Mouse (Mus musculus): ENCODE measurements around the gene Cpa5. TPM values are rescaled to one million over a fixed set of nuclear protein-coding genes. Genes with fewer than 3 reads are reported as not detected.

Cpa5 gene
- polyA plus RNA-seq, 1 experiment, result not detected

DNA sequence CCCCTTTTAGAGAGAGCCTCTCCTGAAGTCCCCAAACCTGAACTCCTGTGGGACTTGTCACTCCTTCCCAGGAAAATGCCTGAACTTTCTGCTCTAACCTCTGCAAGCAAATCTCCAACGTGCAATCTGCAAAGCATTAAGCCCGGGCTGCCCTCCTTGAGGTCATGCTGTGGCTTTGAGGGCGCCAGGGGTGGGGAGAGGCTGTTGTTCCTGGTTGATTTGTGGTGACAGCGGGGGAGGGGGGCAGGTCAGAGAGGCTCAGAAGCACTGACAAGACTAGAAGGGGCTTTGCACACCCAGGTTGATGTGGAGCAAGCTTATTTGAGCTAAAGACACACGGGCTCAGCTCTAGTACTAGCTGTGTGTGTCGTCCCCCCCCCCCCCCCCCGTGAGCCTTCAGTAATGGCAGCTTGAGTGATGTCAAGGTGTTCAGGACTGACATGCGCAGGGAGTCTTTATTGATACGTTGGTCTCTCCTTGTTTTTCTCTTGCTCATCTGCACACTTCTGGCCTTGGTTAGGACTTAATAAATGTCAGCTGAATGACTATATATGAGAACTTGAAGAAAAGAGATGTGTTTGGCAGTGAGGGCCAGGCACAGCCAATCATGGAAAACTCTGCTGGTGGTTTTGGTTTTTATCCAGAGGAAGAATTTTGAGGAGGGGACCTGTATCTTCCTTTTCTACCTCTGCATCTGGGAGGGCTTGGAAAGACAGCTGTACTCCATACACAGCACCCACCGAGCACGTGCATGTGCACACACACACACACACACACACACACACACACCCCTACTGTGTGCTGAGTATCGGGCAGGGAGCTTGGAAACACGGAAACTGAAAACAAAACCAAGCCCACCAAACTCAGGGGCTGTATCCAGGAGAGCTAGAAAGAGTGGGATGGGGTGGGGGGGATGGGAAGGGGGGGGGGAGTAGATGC is 6.5 kb downstream of the Cpa5 start:
- H3K4me3 ChIP-seq (replicated peaks; ENCODE audit: extremely low read depth, low read depth, low read length), result no peak overlapping the region
- no peak for TF ChIP-seq CTCF (IDR thresholded peaks at IDR 0.05; ENCODE audit: insufficient read depth, low read length)
- no peaks in the 10 kb centered on the region for H3K4me1 ChIP-seq (ENCODE audit: control insufficient read depth, insufficient read depth, low read length)
- no peak for DNase-seq
- 31% methylated on average over 13 of the region's 13 CpGs for WGBS

DNA sequence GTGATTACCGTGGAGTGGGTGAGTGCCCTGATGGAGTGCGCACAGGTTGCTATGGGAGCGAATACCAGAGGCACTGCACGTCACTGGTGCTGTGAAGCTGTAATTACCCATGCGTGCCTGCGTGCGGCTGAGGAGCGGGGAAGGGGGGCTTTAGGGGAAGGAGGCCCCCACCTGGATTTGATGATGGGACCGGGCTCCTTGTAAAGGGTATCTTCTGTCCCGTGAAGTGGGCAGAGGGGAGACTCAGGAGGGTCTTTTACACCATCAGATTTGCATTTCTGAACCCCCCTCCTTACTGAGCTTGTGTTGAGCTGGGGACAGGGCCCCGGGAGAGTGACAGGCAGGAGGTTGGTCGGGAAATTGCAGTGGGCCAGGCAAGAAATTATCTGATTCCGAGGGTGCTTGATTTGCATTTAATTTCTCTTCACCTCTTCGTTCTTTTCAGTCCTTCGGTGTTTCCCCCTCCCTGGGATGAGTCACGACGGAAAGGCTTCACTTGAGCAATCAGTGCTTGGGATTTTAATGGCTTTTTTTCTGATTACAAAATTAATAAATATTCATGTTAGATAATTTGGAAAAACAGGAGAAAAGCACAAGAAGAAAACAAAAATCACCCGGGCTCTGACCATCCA is 7.3 kb downstream of the Cpa5 start:
- no peak for TF ChIP-seq POLR2A (IDR thresholded peaks at IDR 0.05; ENCODE audit: borderline replicate concordance, extremely low read depth, low read depth, low read length)
- no peak for TF ChIP-seq CTCF (IDR thresholded peaks at IDR 0.05; ENCODE audit: insufficient read depth, low read length)
- Histone ChIP-seq H3K4me3 (replicated peaks; ENCODE audit: extremely low read depth, low read depth, low read length) (no peak overlapping the region), H3K4me1 (ENCODE audit: control insufficient read depth, insufficient read depth, low read length) (no peaks in the 10 kb centered on the region)
- WGBS, result 51% methylated on average over 18 of the region's 18 CpGs
- no peak for DNase-seq

DNA sequence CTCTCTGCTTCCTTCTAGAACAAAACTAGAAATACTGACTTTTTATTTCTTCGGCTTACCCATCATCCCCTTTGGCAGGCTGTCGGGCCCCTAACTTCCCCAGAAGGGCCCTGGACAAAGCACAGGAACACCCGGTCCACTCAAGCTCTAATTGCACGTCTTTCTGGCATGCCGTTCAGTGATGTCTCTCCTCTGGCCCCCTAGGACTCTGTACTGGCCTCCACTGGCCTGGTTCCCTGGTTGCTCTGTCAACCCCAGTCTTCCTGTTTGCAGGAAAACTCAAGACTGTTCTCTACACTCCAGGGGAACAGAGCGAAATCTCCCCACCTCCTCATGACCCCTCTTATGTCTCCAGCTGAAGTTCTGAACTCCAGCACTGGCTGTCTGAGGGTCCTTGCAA is 7.9 kb downstream of the Cpa5 start:
- TF ChIP-seq CTCF (IDR thresholded peaks at IDR 0.05; ENCODE audit: insufficient read depth, low read length) (no peak), POLR2A (IDR thresholded peaks at IDR 0.05; ENCODE audit: borderline replicate concordance, extremely low read depth, low read depth, low read length) (no peak)
- Histone ChIP-seq H3K4me1 (ENCODE audit: control insufficient read depth, insufficient read depth, low read length) (no peaks in the 10 kb centered on the region), H3K4me3 (replicated peaks; ENCODE audit: extremely low read depth, low read depth, low read length) (no peak overlapping the region)
- DNase-seq, result no peak
- WGBS, result 66% methylated on average over 6 of the region's 6 CpGs

DNA sequence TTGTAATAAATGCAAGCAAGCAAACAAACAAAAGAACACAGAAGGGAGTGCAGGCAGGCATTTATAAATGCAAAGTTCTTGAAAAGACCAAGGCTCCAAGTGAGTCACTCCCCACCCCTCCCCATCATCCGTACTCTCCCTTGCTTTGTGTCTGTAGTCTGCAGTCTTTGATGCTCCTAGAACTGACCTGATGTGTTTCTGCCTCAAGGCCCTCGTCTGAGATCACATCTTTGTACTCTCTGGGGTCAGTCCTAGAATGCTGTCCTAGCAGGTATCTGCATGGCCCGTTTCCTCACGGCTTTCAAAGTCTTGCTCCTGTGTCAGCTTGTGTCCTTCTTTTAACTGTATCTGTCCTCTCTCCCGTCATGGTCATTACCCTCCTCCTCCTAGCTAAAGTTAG is 8.8 kb downstream of the Cpa5 start:
- TF ChIP-seq CTCF (IDR thresholded peaks at IDR 0.05; ENCODE audit: insufficient read depth, low read length), result no peak
- no peak for TF ChIP-seq POLR2A (IDR thresholded peaks at IDR 0.05; ENCODE audit: borderline replicate concordance, extremely low read depth, low read depth, low read length)
- DNase-seq, result no peak
- WGBS, result 89% methylated on average over 5 of the region's 5 CpGs
- Histone ChIP-seq H3K4me1 (ENCODE audit: control insufficient read depth, insufficient read depth, low read length) (no peaks in the 10 kb centered on the region), H3K4me3 (replicated peaks; ENCODE audit: extremely low read depth, low read depth, low read length) (no peak overlapping the region)

DNA sequence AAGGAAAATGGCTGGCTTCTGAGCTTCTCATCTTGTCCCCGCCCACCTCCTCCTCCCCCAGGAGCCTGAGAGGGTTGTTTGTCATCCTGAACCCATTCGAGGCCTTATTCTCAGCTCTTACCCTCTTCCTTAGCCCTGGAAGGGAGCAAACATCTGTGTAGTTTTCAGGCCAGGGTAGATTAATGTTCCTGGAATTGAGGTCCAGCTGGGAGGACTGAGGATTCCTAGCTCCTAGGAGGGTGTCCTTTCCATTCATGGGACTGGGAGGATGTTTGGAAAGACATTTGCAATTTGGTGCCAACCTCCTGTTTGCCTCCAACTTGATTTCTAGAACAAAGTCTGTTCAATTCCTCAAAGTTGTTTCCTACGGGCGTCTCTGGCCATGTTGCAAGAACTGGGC is 9.8 kb downstream of the Cpa5 start:
- TF ChIP-seq CTCF (IDR thresholded peaks at IDR 0.05; ENCODE audit: insufficient read depth, low read length) (no peak), POLR2A (IDR thresholded peaks at IDR 0.05; ENCODE audit: borderline replicate concordance, extremely low read depth, low read depth, low read length) (no peak)
- Histone ChIP-seq H3K4me1 (ENCODE audit: control insufficient read depth, insufficient read depth, low read length) (no peaks in the 10 kb centered on the region), H3K4me3 (replicated peaks; ENCODE audit: extremely low read depth, low read depth, low read length) (no peak overlapping the region)
- no peak for DNase-seq
- WGBS, result 57% methylated on average over 4 of the region's 4 CpGs

DNA sequence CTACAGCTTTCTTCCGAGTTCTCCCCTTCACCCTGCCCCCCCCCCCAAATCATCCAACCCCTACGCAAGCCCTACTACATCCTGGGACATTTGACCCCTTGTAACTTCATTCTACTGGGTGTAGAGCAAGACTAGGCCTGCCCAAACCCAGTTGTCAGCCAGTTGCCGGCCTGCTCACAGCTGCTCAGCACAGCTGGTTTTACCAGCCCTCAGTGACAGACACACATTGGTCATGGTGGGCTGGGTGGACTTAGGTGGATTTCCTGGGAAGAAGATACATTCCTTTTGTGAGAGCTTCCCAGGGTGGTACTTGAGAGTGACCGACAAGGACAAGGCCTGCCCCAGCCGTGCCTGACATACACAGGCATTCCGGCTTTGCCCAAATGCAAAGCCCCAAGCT is 10.2 kb downstream of the Cpa5 start:
- no peak for DNase-seq
- Histone ChIP-seq H3K4me1 (ENCODE audit: control insufficient read depth, insufficient read depth, low read length) (no peaks in the 10 kb centered on the region), H3K4me3 (replicated peaks; ENCODE audit: extremely low read depth, low read depth, low read length) (no peak overlapping the region)
- TF ChIP-seq CTCF (IDR thresholded peaks at IDR 0.05; ENCODE audit: insufficient read depth, low read length) (no peak), POLR2A (IDR thresholded peaks at IDR 0.05; ENCODE audit: borderline replicate concordance, extremely low read depth, low read depth, low read length) (no peak)
- 87% methylated on average over 6 of the region's 6 CpGs for WGBS

DNA sequence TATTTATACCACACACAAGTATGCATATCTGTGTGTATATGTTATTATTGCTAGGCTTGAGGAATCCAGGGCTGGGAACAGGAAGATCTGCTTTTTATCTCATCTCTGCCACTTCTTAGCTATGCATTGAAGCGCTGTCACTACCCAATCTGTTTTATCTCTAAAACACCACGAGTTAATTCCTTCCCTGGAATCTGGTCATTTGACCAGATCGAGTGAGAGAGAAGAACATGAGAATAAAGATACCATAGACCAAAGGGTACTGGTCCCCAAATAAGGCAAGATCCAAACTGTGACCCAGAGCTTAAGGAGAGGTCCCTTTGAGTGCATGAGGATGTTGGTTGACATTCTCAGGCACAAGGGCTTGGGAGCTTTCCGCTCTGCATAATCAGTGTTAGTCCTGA is 11.2 kb downstream of the Cpa5 start:
- TF ChIP-seq CTCF (IDR thresholded peaks at IDR 0.05; ENCODE audit: insufficient read depth, low read length), result no peak
- no peak for TF ChIP-seq POLR2A (IDR thresholded peaks at IDR 0.05; ENCODE audit: borderline replicate concordance, extremely low read depth, low read depth, low read length)
- Histone ChIP-seq H3K4me1 (ENCODE audit: control insufficient read depth, insufficient read depth, low read length) (no peaks in the 10 kb centered on the region), H3K4me3 (replicated peaks; ENCODE audit: extremely low read depth, low read depth, low read length) (no peak overlapping the region)
- DNase-seq, result no peak
- WGBS, result 46% methylated on average over 4 of the region's 4 CpGs

DNA sequence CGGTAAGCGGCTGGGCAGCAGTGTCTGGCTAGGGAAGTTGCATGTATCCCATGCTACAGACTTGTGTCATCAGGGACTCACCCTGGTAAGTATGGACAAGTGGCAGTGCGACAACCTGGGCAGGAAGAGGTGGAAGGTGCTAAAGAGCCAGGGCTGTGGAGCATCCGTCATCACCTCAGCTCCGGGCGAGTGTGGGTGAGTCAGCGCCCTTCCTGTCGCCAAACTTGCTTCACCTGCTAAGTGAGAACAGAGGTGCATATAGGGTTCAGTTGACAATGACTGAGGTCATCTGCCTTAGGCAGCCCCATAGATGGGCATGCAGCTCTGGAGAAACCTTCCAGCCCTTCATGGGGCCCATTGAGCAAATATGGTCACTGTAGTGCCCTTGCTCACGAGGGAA is 14.0 kb downstream of the Cpa5 start:
- 81% methylated on average over 9 of the region's 9 CpGs for WGBS
- Histone ChIP-seq H3K4me1 (ENCODE audit: control insufficient read depth, insufficient read depth, low read length) (no peaks in the 10 kb centered on the region), H3K4me3 (replicated peaks; ENCODE audit: extremely low read depth, low read depth, low read length) (no peak overlapping the region)
- TF ChIP-seq CTCF (IDR thresholded peaks at IDR 0.05; ENCODE audit: insufficient read depth, low read length) (no peak), POLR2A (IDR thresholded peaks at IDR 0.05; ENCODE audit: borderline replicate concordance, extremely low read depth, low read depth, low read length) (no peak)
- no peak for DNase-seq

DNA sequence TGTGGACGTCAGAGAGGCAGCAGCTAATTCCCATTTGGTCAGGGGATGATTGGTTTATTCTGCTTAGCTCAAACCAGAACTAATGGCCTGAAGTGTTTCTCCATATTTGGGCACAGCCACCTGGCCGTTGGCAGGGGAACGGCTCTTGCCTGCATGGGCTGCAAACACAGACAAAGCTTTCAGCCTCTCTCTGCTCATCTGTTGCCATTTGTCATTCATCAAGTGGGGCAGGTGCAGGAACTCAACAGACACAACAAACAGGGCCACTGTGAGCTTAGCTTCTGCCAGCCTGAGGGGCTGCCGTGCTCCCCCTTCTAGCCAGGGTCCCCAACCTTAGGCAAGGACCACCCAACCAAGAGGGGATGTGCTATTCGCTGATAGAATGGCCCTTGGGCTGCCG is 17.3 kb downstream of the Cpa5 start:
- no peak for TF ChIP-seq CTCF (IDR thresholded peaks at IDR 0.05; ENCODE audit: insufficient read depth, low read length)
- no peak for TF ChIP-seq POLR2A (IDR thresholded peaks at IDR 0.05; ENCODE audit: borderline replicate concordance, extremely low read depth, low read depth, low read length)
- Histone ChIP-seq H3K4me3 (replicated peaks; ENCODE audit: extremely low read depth, low read depth, low read length) (no peak overlapping the region), H3K4me1 (ENCODE audit: control insufficient read depth, insufficient read depth, low read length) (no peaks in the 10 kb centered on the region)
- WGBS, result 54% methylated on average over 6 of the region's 6 CpGs
- no peak for DNase-seq

DNA sequence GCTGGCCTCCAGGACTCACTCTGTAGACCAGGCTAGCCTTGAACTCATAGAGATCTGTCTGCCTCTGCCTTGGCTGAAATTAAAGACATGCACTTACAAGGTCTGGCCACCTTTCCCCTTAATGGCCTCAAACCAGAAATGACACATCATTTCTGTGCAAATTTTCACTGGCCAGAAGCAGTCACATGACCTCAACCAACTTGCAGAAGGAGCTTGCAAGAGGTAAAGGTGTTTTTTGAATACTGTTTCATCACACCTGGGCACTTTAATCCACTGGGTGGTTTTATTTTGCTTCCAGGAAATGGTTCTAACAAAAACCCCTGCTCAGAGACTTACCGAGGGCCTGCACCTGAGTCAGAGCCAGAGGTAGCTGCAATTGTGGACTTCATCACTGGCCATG is 19.2 kb downstream of the Cpa5 start:
- no peaks in the 10 kb centered on the region for H3K4me1 ChIP-seq (ENCODE audit: control insufficient read depth, insufficient read depth, low read length)
- WGBS, result 79% methylated on average over 1 of the region's 1 CpGs
- TF ChIP-seq POLR2A (IDR thresholded peaks at IDR 0.05; ENCODE audit: borderline replicate concordance, extremely low read depth, low read depth, low read length), result no peak
- TF ChIP-seq CTCF (IDR thresholded peaks at IDR 0.05; ENCODE audit: insufficient read depth, low read length), result no peak
- no peak for DNase-seq
- H3K4me3 ChIP-seq (replicated peaks; ENCODE audit: extremely low read depth, low read depth, low read length), result no peak overlapping the region
